Mouse (Mus musculus) heart, embryonic 11.5 days (tissue): ENCODE measurements around the gene Rtf2. TPM values are rescaled to one million over a fixed set of nuclear protein-coding genes. Genes with fewer than 3 reads are reported as not detected.

Source experiments
- ATAC-seq: fragments of 200-750 bp; cut with Nextera tagmentation; replicated peaks from 2 replicates; pipeline ENCODE4 v1.8.0; 2017; ENCODE audit warnings: moderate library complexity; ENCODE audit not compliant: insufficient number of reproducible peaks, low FRiP score, low TSS enrichment
- H3K27ac ChIP-seq: fragments of 300-500 bp; sonication (generic); 2 replicates; pipeline ENCODE4 v1.5.1; 2014; ENCODE audit warnings: mild to moderate bottlenecking, low read depth, low read length
- H3K27me3 ChIP-seq: fragments of 300-500 bp; sonication (generic); 2 replicates; pipeline ENCODE4 v1.6.1; 2014; ENCODE audit warnings: mild to moderate bottlenecking, low read length, mixed read lengths; ENCODE audit not compliant: control insufficient read depth, insufficient read depth
- H3K36me3 ChIP-seq: fragments of 300-500 bp; sonication (generic); 2 replicates; pipeline ENCODE4 v1.6.1; 2014; ENCODE audit warnings: mild to moderate bottlenecking, low read length, moderate library complexity, mixed read lengths; ENCODE audit not compliant: control insufficient read depth, insufficient read depth
- H3K4me1 ChIP-seq: fragments of 300-500 bp; sonication (generic); 2 replicates; pipeline ENCODE4 v1.6.1; 2014; ENCODE audit warnings: low read length; ENCODE audit not compliant: control insufficient read depth, insufficient read depth
- H3K4me2 ChIP-seq: fragments of 300-500 bp; sonication (generic); 2 replicates; pipeline ENCODE4 v1.6.1; 2014; ENCODE audit warnings: mild to moderate bottlenecking, moderate library complexity
- H3K4me3 ChIP-seq: fragments of 300-500 bp; sonication (generic); 2 replicates; pipeline ENCODE4 v1.5.1; 2014; ENCODE audit warnings: low read depth, low read length
- H3K9ac ChIP-seq: fragments of 300-500 bp; sonication (generic); 2 replicates; pipeline ENCODE4 v1.6.1; 2014; ENCODE audit warnings: mild to moderate bottlenecking, low read depth, low read length, moderate library complexity
- H3K9me3 ChIP-seq: fragments of 300-500 bp; sonication (generic); replicated peaks from 2 replicates; pipeline ENCODE4 v1.6.1; 2016; ENCODE audit warnings: low read length; ENCODE audit not compliant: control insufficient read depth
- WGBS: fragments of 180-500 bp; shearing (Covaris S2); extraction: QIAGEN DNeasy Blood & Tissue Kit; methylation state at CpG from one replicate; pipeline ENCODE4 v1.1.7; 2014; ENCODE audit not compliant: insufficient replicate concordance; 5-methylcytosine and 5-hydroxymethylcytosine counted together
- polyA plus RNA-seq: library from polyadenylated mRNA; unstranded; fragments of >200 nt; fragmentation: Nextera tagmentation; extraction: Ambion mirVana; gene quantifications from 2 replicates; pipeline ENCODE4 v1.2.1, GENCODE M21; 2014

Gene Rtf2
- polyA plus RNA-seq, 1 experiment from 2014 or later, result 52.1 TPM

DNA sequence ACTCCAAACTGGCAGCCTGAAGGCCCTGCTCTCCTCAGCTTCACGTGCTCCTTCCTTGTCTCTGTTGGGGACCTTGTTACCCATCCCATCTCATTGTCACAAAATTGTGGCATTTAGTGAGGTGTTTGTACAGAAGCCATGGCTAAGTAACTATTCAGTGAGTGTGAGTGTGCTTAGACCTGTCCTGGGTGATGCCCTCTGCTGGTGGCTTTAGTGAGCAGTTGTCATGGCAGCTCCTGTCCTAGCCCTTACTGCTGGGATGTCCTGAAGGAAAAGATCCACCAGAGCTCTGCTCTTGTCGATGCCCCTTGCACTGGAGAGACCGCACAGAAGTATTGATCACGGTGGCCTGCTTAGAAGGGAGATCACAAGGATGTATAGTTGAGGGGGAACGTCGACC is 7.0 kb downstream of the Rtf2 start:
- whole genome bisulfite sequencing, result 82% methylated on average over 6 of the region's 6 CpGs
- ATAC-seq, result no peak

GRCm38 (mm10) chr2:172448329-172448728 is 8.0 kb downstream of the Rtf2 start:
- Histone ChIP-seq H3K9ac (no peak overlapping the region), H3K4me1 (no peaks in the 10 kb centered on the region), H3K9me3 (no peaks in the 10 kb centered on the region), H3K27ac (no peak overlapping the region), H3K27me3 (no peaks in the 10 kb centered on the region), H3K4me3 (no peak overlapping the region), H3K36me3 (peaks cover 31% of the 10 kb centered on the region), H3K4me2 (no peak overlapping the region)
- 88% methylated on average over 4 of the region's 4 CpGs for WGBS
- no peak for ATAC-seq

More for the DNA sequence above, 7.0 kb downstream of the Rtf2 start:
- Histone ChIP-seq H3K4me2 (no peak overlapping the region), H3K9me3 (no peaks in the 10 kb centered on the region), H3K9ac (no peak overlapping the region), H3K4me3 (no peak overlapping the region), H3K36me3 (peaks cover 24% of the 10 kb centered on the region), H3K27ac (no peak overlapping the region), H3K4me1 (no peaks in the 10 kb centered on the region), H3K27me3 (no peaks in the 10 kb centered on the region)

DNA sequence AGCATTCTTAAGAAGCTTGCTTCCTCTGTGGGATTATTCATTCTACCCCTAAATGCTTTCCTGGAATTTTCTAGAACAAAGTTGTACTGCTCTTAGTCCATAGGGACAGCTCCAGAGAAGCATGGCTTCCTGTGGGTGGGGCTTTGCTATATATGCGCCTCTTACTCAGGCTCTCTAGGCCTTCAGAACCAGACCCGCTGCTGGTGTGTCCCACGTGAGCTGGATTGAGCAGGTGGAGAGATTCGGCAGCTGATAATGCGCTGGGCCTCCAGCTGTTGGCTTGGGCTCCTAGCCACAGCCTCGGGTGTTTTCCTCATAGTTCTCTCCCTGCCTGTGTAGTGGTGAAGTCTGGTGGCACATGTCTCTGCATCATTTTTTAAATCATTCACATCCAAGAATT is 10.3 kb downstream of the Rtf2 start:
- Histone ChIP-seq H3K4me1 (no peaks in the 10 kb centered on the region), H3K36me3 (peaks cover 31% of the 10 kb centered on the region), H3K9ac (no peak overlapping the region), H3K4me2 (no peak overlapping the region), H3K27me3 (no peaks in the 10 kb centered on the region), H3K27ac (no peak overlapping the region), H3K9me3 (no peaks in the 10 kb centered on the region), H3K4me3 (no peak overlapping the region)
- WGBS, result 85% methylated on average over 6 of the region's 6 CpGs
- no peak for ATAC-seq

DNA sequence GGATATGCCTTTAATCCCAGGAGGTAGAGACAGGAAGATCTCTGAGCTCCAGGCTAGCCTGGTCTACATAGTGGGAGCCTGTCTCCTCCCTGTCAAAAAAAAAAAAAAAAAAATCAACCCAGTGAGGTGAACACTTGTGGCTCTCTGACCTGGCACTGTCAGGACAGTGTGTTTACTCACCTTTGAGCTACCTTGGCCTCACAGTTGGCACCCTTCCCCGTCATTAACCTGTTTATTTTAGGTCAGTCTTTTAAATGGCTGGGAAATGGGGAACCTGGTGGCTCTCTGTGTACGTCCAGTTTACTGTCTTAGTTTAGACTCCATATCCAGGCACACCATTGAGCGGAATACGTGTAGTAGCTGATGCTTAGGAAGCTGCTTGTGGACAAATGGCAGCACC is 11.7 kb downstream of the Rtf2 start:
- WGBS, result 94% methylated on average over 4 of the region's 4 CpGs
- H3K4me2 ChIP-seq, result no peak overlapping the region
- no peak overlapping the region for H3K4me3 ChIP-seq
- no peak overlapping the region for H3K27ac ChIP-seq
- H3K9ac ChIP-seq, result no peak overlapping the region
- H3K4me1 ChIP-seq, result no peaks in the 10 kb centered on the region
- no peaks in the 10 kb centered on the region for H3K27me3 ChIP-seq
- peaks cover 23% of the 10 kb centered on the region for H3K36me3 ChIP-seq
- H3K9me3 ChIP-seq, result no peaks in the 10 kb centered on the region
- ATAC-seq, result no peak

GRCm38 (mm10) chr2:172452458-172452857 is 12.1 kb downstream of the Rtf2 start:
- Histone ChIP-seq H3K27me3 (no peaks in the 10 kb centered on the region), H3K4me2 (no peak overlapping the region), H3K36me3 (peaks cover 23% of the 10 kb centered on the region), H3K27ac (no peak overlapping the region), H3K4me3 (no peak overlapping the region), H3K9ac (no peak overlapping the region), H3K9me3 (no peaks in the 10 kb centered on the region), H3K4me1 (no peaks in the 10 kb centered on the region)
- 86% methylated on average over 10 of the region's 10 CpGs for WGBS
- ATAC-seq, result no peak

GRCm38 (mm10) chr2:172458496-172458895 is 18.1 kb downstream of the Rtf2 start, which contains the start of gene Gcnt7:
Gene Gcnt7, minus strand, starts transcription at chr2:172458596.
- Histone ChIP-seq H3K27me3 (no peaks in the 10 kb centered on the region), H3K9ac (no peak within 1 kb of the TSS), H3K4me2 (no peak within 1 kb of the TSS), H3K27ac (no peak within 1 kb of the TSS), H3K9me3 (no peaks in the 10 kb centered on the region), H3K4me3 (no peak within 1 kb of the TSS), H3K36me3 (no peaks in the 10 kb centered on the region), H3K4me1 (peaks cover 2% of the 10 kb centered on the region; the same call in 1 of the 2 replicates)
- no peak for ATAC-seq
- WGBS, result 88% methylated on average over 11 of the region's 11 CpGs

- no peak overlapping the region for H3K9ac ChIP-seq
- no peaks in the 10 kb centered on the region for H3K27me3 ChIP-seq
- H3K36me3 ChIP-seq, result peaks cover 3% of the 10 kb centered on the region; the same call in 1 of the 2 replicates
- ATAC-seq, result no peak
- H3K4me1 ChIP-seq, result peaks cover 2% of the 10 kb centered on the region; the same call in 1 of the 2 replicates
- 67% methylated on average over 2 of the region's 2 CpGs for WGBS
- H3K27ac ChIP-seq, result no peak overlapping the region
- no peak overlapping the region for H3K4me2 ChIP-seq
- H3K9me3 ChIP-seq, result no peaks in the 10 kb centered on the region
- no peak overlapping the region for H3K4me3 ChIP-seq
These were observed 20.3 kb downstream of the Rtf2 start for GRCm38 (mm10) chr2:172460647-172461046.

DNA sequence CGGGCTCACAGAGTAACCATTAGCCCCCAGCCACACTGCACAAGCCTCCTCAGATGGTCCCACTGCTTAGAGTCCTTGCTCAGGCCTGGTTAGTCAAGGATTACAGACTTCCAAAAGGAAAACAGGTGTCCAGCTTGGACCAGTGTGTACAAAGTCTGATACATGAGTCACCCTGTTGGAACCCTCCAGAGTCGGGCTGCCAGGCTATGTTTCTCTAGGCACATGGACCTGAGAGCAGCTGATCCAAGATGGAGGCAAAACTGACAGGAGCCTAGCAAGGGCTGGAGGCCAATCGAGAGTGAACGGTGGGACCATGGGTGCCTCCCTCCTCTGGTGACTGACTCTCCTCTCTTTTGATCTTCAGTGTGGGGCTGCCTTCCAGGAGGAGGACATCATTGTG is 22.5 kb downstream of the Rtf2 start:
- H3K27ac ChIP-seq, result no peak overlapping the region
- no peaks in the 10 kb centered on the region for H3K27me3 ChIP-seq
- no peaks in the 10 kb centered on the region for H3K9me3 ChIP-seq
- WGBS, result 91% methylated on average over 4 of the region's 4 CpGs
- peaks cover 14% of the 10 kb centered on the region for H3K36me3 ChIP-seq
- no peak for ATAC-seq
- H3K9ac ChIP-seq, result no peak overlapping the region
- no peak overlapping the region for H3K4me3 ChIP-seq
- peaks cover 2% of the 10 kb centered on the region; the same call in 1 of the 2 replicates for H3K4me1 ChIP-seq
- H3K4me2 ChIP-seq, result no peak overlapping the region

GRCm38 (mm10) chr2:172466427-172467132 is 26.2 kb downstream of the Rtf2 start:
- WGBS, result 88% methylated on average over 11 of the region's 11 CpGs
- Histone ChIP-seq H3K4me3 (no peak overlapping the region), H3K27me3 (no peaks in the 10 kb centered on the region), H3K36me3 (peaks cover 24% of the 10 kb centered on the region), H3K27ac (no peak overlapping the region), H3K4me1 (no peaks in the 10 kb centered on the region), H3K4me2 (no peak overlapping the region), H3K9ac (no peak overlapping the region), H3K9me3 (no peaks in the 10 kb centered on the region)
- no peak for ATAC-seq
